16 mouse cellular contexts compared by ENCODE assay signal in genomic region chr1:134058870-134059269, GRCm38 (mm10). TPM values are rescaled to one million over a fixed set of nuclear protein-coding genes. Genes with fewer than 3 reads are reported as not detected.
DNase-seq lines count a peak whose midpoint lies in the region; ATAC-seq and TF ChIP-seq lines count a peak whose summit lies in the region.
"Had no signal": no experiment of that assay in that cellular context is flagged by ENCODE, and none has a peak within 500 bp of the region (broad histone marks: within the 10 kb centered on the region; RNA-seq: fewer than 3 reads in every experiment).

No protein-coding gene starts in this region.

- intact Hi-C loops in gastrocnemius, adult 2 months (cut with DNase I): no loop called here
- intact Hi-C loops in gastrocnemius, postnatal 36 days (cut with DNase I): loop anchor here (10.0 kb wide), 1 partner anchor 276 kb away; the partner anchor contains the start of gene Ppfia4

- no peak for DNase-seq in gastrocnemius, adult 2 months
- DNase-seq in gastrocnemius, postnatal 36 days: no peak
- no peak for DNase-seq in liver, embryonic 13.5 days
- DNase-seq in thymus, adult 2 months: no peak
- DNase-seq in thymus, postnatal 0 days (ENCODE audit: low spot score): no peak
- no peak for DNase-seq in layer of hippocampus, adult 11-12 months (ENCODE audit: low spot score)
- DNase-seq: adrenal gland, adult 2 months; embryo, embryonic 11 days; layer of hippocampus, adult 9-11 months; thymus, adult 18-20 months had no signal

- H3K4me3 ChIP-seq in gastrocnemius, adult 2 months: no peak overlapping the region
- no peak overlapping the region for H3K4me3 ChIP-seq in liver, embryonic 13.5 days (replicated peaks)
- H3K4me3 ChIP-seq in liver, embryonic 12.5 days: no peak overlapping the region
- no peak overlapping the region for H3K4me3 ChIP-seq in thymus, adult 2 months (ENCODE audit: control insufficient read depth, insufficient read depth, low read length)
- H3K4me3 ChIP-seq in intestine, embryonic 15.5 days (replicated peaks): no peak overlapping the region
- H3K4me3 ChIP-seq: heart, embryonic 12.5 days; hindbrain, embryonic 12.5 days had no signal

- H3K27me3 ChIP-seq in liver, embryonic 13.5 days: peaks cover 34% of the 10 kb centered on the region
- H3K27me3 ChIP-seq in liver, embryonic 12.5 days (replicated peaks): peaks cover 29% of the 10 kb centered on the region
- H3K27me3 ChIP-seq in thymus, adult 2 months (ENCODE audit: control insufficient read depth, insufficient read depth, low read length): no peaks in the 10 kb centered on the region
- H3K27me3 ChIP-seq in intestine, embryonic 15.5 days (replicated peaks): no peaks in the 10 kb centered on the region
- H3K27me3 ChIP-seq: heart, embryonic 12.5 days; hindbrain, embryonic 12.5 days had no signal

- no peaks in the 10 kb centered on the region for H3K36me3 ChIP-seq in liver, embryonic 13.5 days
- no peaks in the 10 kb centered on the region for H3K36me3 ChIP-seq in liver, embryonic 12.5 days
- no peaks in the 10 kb centered on the region for H3K36me3 ChIP-seq in thymus, adult 2 months (ENCODE audit: control insufficient read depth, insufficient read depth, low read length)
- H3K36me3 ChIP-seq in intestine, embryonic 15.5 days: no peaks in the 10 kb centered on the region
- H3K36me3 ChIP-seq: heart, embryonic 12.5 days; hindbrain, embryonic 12.5 days had no signal

- TF ChIP-seq CTCF in gastrocnemius, adult 2 months (IDR thresholded peaks at IDR 0.05): no peak
- TF ChIP-seq CTCF in thymus, adult 2 months (IDR thresholded peaks at IDR 0.05; ENCODE audit: borderline replicate concordance, control insufficient read depth, extremely low read depth, insufficient read depth, low read length, poor library complexity): no peak

- 0 out of 2 replicates have a peak overlapping the region, but pooled peaks have one; percentile 1 for H3K9ac ChIP-seq in liver, embryonic 13.5 days
- H3K9ac ChIP-seq in liver, embryonic 12.5 days: no peak overlapping the region
- H3K9ac ChIP-seq in intestine, embryonic 15.5 days: no peak overlapping the region
- H3K9ac ChIP-seq: heart, embryonic 12.5 days; hindbrain, embryonic 12.5 days had no signal

- H3K4me2 ChIP-seq in liver, embryonic 13.5 days: no peak overlapping the region
- no peak overlapping the region for H3K4me2 ChIP-seq in liver, embryonic 12.5 days
- no peak overlapping the region for H3K4me2 ChIP-seq in intestine, embryonic 15.5 days (replicated peaks)
- H3K4me2 ChIP-seq: heart, embryonic 12.5 days; hindbrain, embryonic 12.5 days had no signal

- H3K4me1 ChIP-seq in liver, embryonic 13.5 days (replicated peaks): peaks cover 95% of the 10 kb centered on the region
- peaks cover 97% of the 10 kb centered on the region for H3K4me1 ChIP-seq in liver, embryonic 12.5 days
- H3K4me1 ChIP-seq in thymus, adult 2 months (replicated peaks; ENCODE audit: control insufficient read depth, insufficient read depth, low read length): peaks cover 16% of the 10 kb centered on the region
- H3K4me1 ChIP-seq in intestine, embryonic 15.5 days (replicated peaks): peaks cover 58% of the 10 kb centered on the region

- WGBS in liver, embryonic 13.5 days (ENCODE audit: insufficient replicate concordance): 52% methylated on average over 6 of the region's 6 CpGs
- 53% methylated on average over 6 of the region's 6 CpGs for WGBS in liver, embryonic 12.5 days (ENCODE audit: insufficient replicate concordance)
- 24% methylated on average over 6 of the region's 6 CpGs for WGBS in thymus, adult 2 months
- 69% methylated on average over 6 of the region's 6 CpGs for WGBS in intestine, embryonic 15.5 days

- no peak for TF ChIP-seq POLR2A in thymus, adult 2 months (IDR thresholded peaks at IDR 0.05; ENCODE audit: control insufficient read depth, extremely low read depth, insufficient read depth, low read length, poor library complexity)

- H3K9me3 ChIP-seq in liver, embryonic 13.5 days (replicated peaks): no peaks in the 10 kb centered on the region
- no peaks in the 10 kb centered on the region for H3K9me3 ChIP-seq in liver, embryonic 12.5 days (replicated peaks)
- no peaks in the 10 kb centered on the region for H3K9me3 ChIP-seq in intestine, embryonic 15.5 days
- H3K9me3 ChIP-seq: heart, embryonic 12.5 days; hindbrain, embryonic 12.5 days had no signal

- H3K27ac ChIP-seq in gastrocnemius, adult 2 months: peak overlapping the region; percentile 97; the same call in 1 of the 2 replicates
- 0 out of 2 replicates have a peak overlapping the region, but pooled peaks have one; percentile 98 for H3K27ac ChIP-seq in liver, embryonic 13.5 days
- H3K27ac ChIP-seq in liver, embryonic 12.5 days: no peak overlapping the region; the same call in 1 of the 2 replicates
- H3K27ac ChIP-seq in thymus, adult 2 months (ENCODE audit: control insufficient read depth, insufficient read depth, low read length): peak overlapping the region; percentile 75
- H3K27ac ChIP-seq in intestine, embryonic 15.5 days: no peak overlapping the region
- H3K27ac ChIP-seq: hindbrain, embryonic 12.5 days had no signal

- ATAC-seq in liver, embryonic 13.5 days (ENCODE audit: low read depth): no peak
- ATAC-seq in liver, embryonic 12.5 days: no peak
- ATAC-seq in intestine, embryonic 15.5 days: no peak

RNA-seq across cellular contexts. Expression of gene Btg2, which starts 20.1 kb away (rescaled TPM):
- 10 to 100 TPM; 14.1 to 46.8 TPM for total RNA-seq in gastrocnemius, adult 2 months (2021)
- total RNA-seq in gastrocnemius, postnatal 36 days (2021): 10 to 100 TPM; 31.5 to 54.9 TPM
- 79.6 and 89.1 TPM in 2 replicates for polyA plus RNA-seq in liver, embryonic 13.5 days (2015; fragmentation: Nextera tagmentation; extraction: Ambion mirVana)
- polyA plus RNA-seq in liver, embryonic 12.5 days (2016; fragmentation: Nextera tagmentation; extraction: Ambion mirVana): 78.2 and 80.8 TPM in 2 replicates
- polyA plus RNA-seq in thymus, adult 2 months (2012; rRNA removed): 432 and 481 TPM in 2 replicates
- 315 and 335 TPM in 2 replicates for polyA plus RNA-seq in thymus, postnatal 0 days (2015; fragmentation: Nextera tagmentation; extraction: Ambion mirVana)
- polyA plus RNA-seq in intestine, embryonic 15.5 days (2015; fragmentation: Nextera tagmentation; extraction: Ambion mirVana): 41.0 and 41.3 TPM in 2 replicates

RNA-seq across cellular contexts. Expression of gene Fmod, which starts 21.8 kb away (rescaled TPM):
- total RNA-seq in gastrocnemius, adult 2 months (2021): 100 to 1,000 TPM in 1 of 2 experiments, 10 to 100 TPM in 1; 53.6 to 322 TPM
- total RNA-seq in gastrocnemius, postnatal 36 days (2021): 10 to 100 TPM; 80.2 to 86.9 TPM
- polyA plus RNA-seq in liver, embryonic 13.5 days (2015; fragmentation: Nextera tagmentation; extraction: Ambion mirVana): 2.2 and 2.5 TPM in 2 replicates
- polyA plus RNA-seq in liver, embryonic 12.5 days (2016; fragmentation: Nextera tagmentation; extraction: Ambion mirVana): 2.6 and 3.1 TPM in 2 replicates
- 3.5 and 4.4 TPM in 2 replicates for polyA plus RNA-seq in thymus, adult 2 months (2012; rRNA removed)
- 0.32 and 0.40 TPM in 2 replicates for polyA plus RNA-seq in thymus, postnatal 0 days (2015; fragmentation: Nextera tagmentation; extraction: Ambion mirVana)
- polyA plus RNA-seq in intestine, embryonic 15.5 days (2015; fragmentation: Nextera tagmentation; extraction: Ambion mirVana): 8.5 and 9.2 TPM in 2 replicates

RNA-seq across cellular contexts. Expression of gene Chit1, which starts 52.2 kb away (rescaled TPM):
- not detected for total RNA-seq in gastrocnemius, adult 2 months (2021)
- not detected for total RNA-seq in gastrocnemius, postnatal 36 days (2021)
- polyA plus RNA-seq in liver, embryonic 13.5 days (2015; fragmentation: Nextera tagmentation; extraction: Ambion mirVana): 0.08 and 0.12 TPM in 2 replicates
- polyA plus RNA-seq in liver, embryonic 12.5 days (2016; fragmentation: Nextera tagmentation; extraction: Ambion mirVana): 0.07 and 0.12 TPM in 2 replicates
- 0.54 and 0.78 TPM in 2 replicates for polyA plus RNA-seq in thymus, adult 2 months (2012; rRNA removed)
- polyA plus RNA-seq in thymus, postnatal 0 days (2015; fragmentation: Nextera tagmentation; extraction: Ambion mirVana): 0.72 and 1.1 TPM in 2 replicates
- not detected in 2 replicates for polyA plus RNA-seq in intestine, embryonic 15.5 days (2015; fragmentation: Nextera tagmentation; extraction: Ambion mirVana)
- total RNA-seq: adrenal gland, adult 2 months; gastrocnemius, adult 18-20 months; left cerebral cortex, postnatal 25 days had no signal
- polyA plus RNA-seq: hindbrain, embryonic 12.5 days had no signal

Comparison
In these comparisons a context has a peak if more than half of its experiments do, and no peak if none do; other contexts are left out.
1. H3K27ac ChIP-seq: peak in gastrocnemius, adult 2 months (single experiment), liver, embryonic 13.5 days (single experiment) and thymus, adult 2 months (single experiment); none in liver, embryonic 12.5 days (single experiment) and intestine, embryonic 15.5 days (single experiment).